Mouse (Mus musculus): ENCODE measurements around the gene Cort.
A peak's percentile ranks its signal among the peaks of the same experiment; 100 is the strongest.

Cort gene

GRCm38 (mm10) chr4:149098571-149098970 lies 28.0 kb downstream of the Cort start:
- no peak for DNase-seq (ENCODE audit: low read depth, low spot score)

GRCm38 (mm10) chr4:149097956-149098355 lies 28.6 kb downstream of the Cort start:
- DNase-seq (ENCODE audit: low read depth, low spot score): no peak

- DNase-seq (ENCODE audit: low read depth, low spot score): no peak
Measured at GRCm38 (mm10) chr4:149091364-149091763, 35.2 kb downstream of the Cort start.

- no peak for DNase-seq (ENCODE audit: low read depth, low spot score)
Measured at GRCm38 (mm10) chr4:149085381-149085780, 41.2 kb downstream of the Cort start.

GRCm38 (mm10) chr4:149081528-149081927 lies 45.0 kb downstream of the Cort start:
- peak; percentile 39 for DNase-seq (ENCODE audit: low read depth, low spot score)

- no peak for DNase-seq (ENCODE audit: low read depth, low spot score)
Measured at GRCm38 (mm10) chr4:149080111-149080510, 46.5 kb downstream of the Cort start.

- no peak for DNase-seq (ENCODE audit: low read depth, low spot score)
Measured at GRCm38 (mm10) chr4:149079629-149080028, 46.9 kb downstream of the Cort start.

GRCm38 (mm10) chr4:149078261-149078660 lies 48.3 kb downstream of the Cort start:
- no peak for DNase-seq (ENCODE audit: low read depth, low spot score)

- peak; percentile 86 for DNase-seq (ENCODE audit: low read depth, low spot score)
Measured at GRCm38 (mm10) chr4:149075871-149076575, 50.5 kb downstream of the Cort start.

GRCm38 (mm10) chr4:149075073-149075472 lies 51.5 kb downstream of the Cort start:
- no peak for DNase-seq (ENCODE audit: low read depth, low spot score)

Data from ZHBTc4 (cell line).